8 mouse cellular contexts compared by ENCODE assay signal in the genomic region with DNA sequence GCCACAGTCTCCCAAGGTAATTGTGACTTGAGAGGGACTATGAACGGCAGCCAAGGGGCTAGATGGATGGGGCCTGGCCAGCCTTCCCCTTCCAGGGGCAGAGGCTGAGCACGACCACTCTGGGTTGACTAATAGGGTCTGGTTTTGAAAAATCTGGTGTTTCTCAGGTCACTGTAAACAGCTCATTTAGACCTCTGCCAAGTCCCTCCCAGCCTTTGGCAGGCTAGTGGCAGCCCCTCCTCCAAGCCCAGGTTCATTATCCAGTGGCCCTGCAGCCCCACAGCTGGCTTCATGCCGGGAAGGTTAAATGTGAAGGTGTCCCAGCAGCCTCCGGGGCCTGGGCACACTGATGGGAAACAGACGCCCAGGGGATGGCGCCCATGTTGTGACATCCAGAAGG.
DNase-seq lines count a peak whose midpoint lies in the region; ATAC-seq and TF ChIP-seq lines count a peak whose summit lies in the region.

No protein-coding gene starts in this region.

- no peak overlapping the region for H3K9ac ChIP-seq in forebrain, postnatal 0 days
- H3K9ac ChIP-seq in limb, embryonic 13.5 days, result no peak overlapping the region

- peak; percentile 83 to 90 for DNase-seq in cerebellum, postnatal 10 days
- DNase-seq in cerebellum, adult 9-10 months, result no peak
- DNase-seq in adipocyte (ENCODE audit: low spot score), result peak; percentile 63
- DNase-seq in forebrain, postnatal 0 days, result peak; percentile 33
- no peak for DNase-seq in frontal cortex, postnatal 36 days (ENCODE audit: low spot score in 2 of 2)
- no peak for DNase-seq in thymus, postnatal 0 days (ENCODE audit: low spot score)
- DNase-seq in spleen, adult 18-20 months, result no peak

- TF ChIP-seq CTCF in forebrain, postnatal 0 days (IDR thresholded peaks at IDR 0.05; ENCODE audit: low read depth), result no peak

- H3K4me2 ChIP-seq in forebrain, postnatal 0 days (ENCODE audit: low read depth), result no peak overlapping the region
- peak overlapping the region; percentile 34 for H3K4me2 ChIP-seq in limb, embryonic 13.5 days (replicated peaks)

- WGBS in forebrain, postnatal 0 days, result 18% methylated on average over 6 of the region's 6 CpGs
- WGBS in limb, embryonic 13.5 days, result 16% methylated on average over 6 of the region's 6 CpGs

- no peak for ATAC-seq in forebrain, postnatal 0 days
- peak; percentile 71 for ATAC-seq in limb, embryonic 13.5 days (ENCODE audit: low FRiP score, low read depth)

- H3K27me3 ChIP-seq in forebrain, postnatal 0 days (ENCODE audit: insufficient read depth, low read length), result peaks cover 25% of the 10 kb centered on the region
- 0 out of 2 replicates have a peak, but pooled peaks cover 4% of the 10 kb centered on the region for H3K27me3 ChIP-seq in limb, embryonic 13.5 days

- no peak overlapping the region for H3K4me3 ChIP-seq in forebrain, postnatal 0 days (ENCODE audit: low read depth, low read length)
- H3K4me3 ChIP-seq in limb, embryonic 13.5 days, result no peak overlapping the region

- H3K4me1 ChIP-seq in forebrain, postnatal 0 days (ENCODE audit: insufficient read depth), result no peaks in the 10 kb centered on the region
- peaks cover 47% of the 10 kb centered on the region for H3K4me1 ChIP-seq in limb, embryonic 13.5 days

- no peaks in the 10 kb centered on the region for H3K9me3 ChIP-seq in forebrain, postnatal 0 days (ENCODE audit: low read length)
- no peaks in the 10 kb centered on the region for H3K9me3 ChIP-seq in limb, embryonic 13.5 days

- H3K36me3 ChIP-seq in forebrain, postnatal 0 days (ENCODE audit: insufficient read depth), result no peaks in the 10 kb centered on the region
- H3K36me3 ChIP-seq in limb, embryonic 13.5 days, result peaks cover 66% of the 10 kb centered on the region

- no peak overlapping the region for H3K27ac ChIP-seq in forebrain, postnatal 0 days (ENCODE audit: low read depth, low read length)
- 0 out of 2 replicates have a peak overlapping the region, but pooled peaks have one; percentile 28 for H3K27ac ChIP-seq in limb, embryonic 13.5 days

Comparison
In these comparisons a context has a peak if more than half of its experiments do, and no peak if none do; other contexts are left out.
1. DNase-seq: peak in cerebellum, postnatal 10 days (2 of 2), adipocyte (single experiment) and forebrain, postnatal 0 days (single experiment); none in cerebellum, adult 9-10 months (single experiment), frontal cortex, postnatal 36 days (0 of 2), thymus, postnatal 0 days (single experiment) and spleen, adult 18-20 months (0 of 2).